Mouse (Mus musculus) MEL (cell line): Measurements from ENCODE around the gene Cdadc1.

Experiments
- CHD1 ChIP-seq: IDR thresholded peaks from 2 replicates; pipeline ENCODE4 v1.6.1; 2012; ENCODE audit warnings: low read depth, mild to moderate bottlenecking, inconsistent platforms, low read length, improper control_type of control experiment
- CTCF ChIP-seq, 3 experiments: IDR thresholded peaks in 2 of 3; conservative IDR thresholded peaks in 1 of 3; 2 replicates each; pipeline ENCODE4 v1.5.1; 2011 to 2012; ENCODE audit warnings: low read length in 3 of 3, low read depth in 2 of 3, mild to moderate bottlenecking in 2 of 3, improper control_type of control experiment in 1 of 3, inconsistent platforms in 1 of 3, mixed read lengths in 1 of 3, moderate library complexity in 1 of 3; ENCODE audit not compliant: control insufficient read depth in 1 of 3, insufficient read depth in 1 of 3, poor library complexity in 1 of 3, severe bottlenecking in 1 of 3
- E2F4 ChIP-seq: IDR thresholded peaks from 2 replicates; pipeline ENCODE4 v1.6.1; 2011; ENCODE audit warnings: low read depth, low read length, improper control_type of control experiment, borderline replicate concordance
- EP300 ChIP-seq, 2 experiments: IDR thresholded peaks; 2 replicates each; pipeline ENCODE4 v1.6.1; 2011; ENCODE audit warnings: improper control_type of control experiment in 2 of 2, low read length in 2 of 2, low read depth in 1 of 2, mild to moderate bottlenecking in 1 of 2
- GABPA ChIP-seq: IDR thresholded peaks from 2 replicates; pipeline ENCODE4 v1.6.1; 2012; ENCODE audit warnings: low read depth, mild to moderate bottlenecking, inconsistent platforms, low read length, improper control_type of control experiment, moderate library complexity
- MAFK ChIP-seq: IDR thresholded peaks from 2 replicates; pipeline ENCODE4 v1.6.1; 2011; ENCODE audit warnings: low read depth, mild to moderate bottlenecking, low read length, improper control_type of control experiment, borderline replicate concordance
- MAX ChIP-seq: IDR thresholded peaks from 2 replicates; pipeline ENCODE4 v1.6.1; 2011; ENCODE audit warnings: low read length, improper control_type of control experiment
- NRF1 ChIP-seq: IDR thresholded peaks from 2 replicates; pipeline ENCODE4 v1.6.1; 2014; ENCODE audit warnings: low read depth, mild to moderate bottlenecking, inconsistent platforms, low read length, improper control_type of control experiment, moderate library complexity; ENCODE audit not compliant: poor library complexity, insufficient read depth, severe bottlenecking
- POLR2A ChIP-seq, 2 experiments: IDR thresholded peaks; 2 replicates each; pipeline ENCODE4 v1.6.1; 2011 to 2012; ENCODE audit warnings: low read length in 2 of 2, mild to moderate bottlenecking in 2 of 2, control low read depth in 1 of 2, improper control_type of control experiment in 1 of 2, low read depth in 1 of 2, moderate library complexity in 1 of 2; ENCODE audit not compliant: control insufficient read depth in 1 of 2, insufficient read depth in 1 of 2, poor library complexity in 1 of 2
- RAD21 ChIP-seq: IDR thresholded peaks from 2 replicates; pipeline ENCODE4 v1.6.1; 2011; ENCODE audit warnings: mild to moderate bottlenecking, low read depth, low read length, improper control_type of control experiment
- RCOR1 ChIP-seq: IDR thresholded peaks from 2 replicates; pipeline ENCODE4 v1.6.1; 2012; ENCODE audit warnings: low read depth, mild to moderate bottlenecking, inconsistent platforms, low read length, improper control_type of control experiment
- TAL1 ChIP-seq: IDR thresholded peaks from 2 replicates; pipeline ENCODE4 v1.6.1; 2012; ENCODE audit warnings: mild to moderate bottlenecking, inconsistent platforms, low read length, moderate library complexity, mixed read lengths
- TCF12 ChIP-seq: IDR thresholded peaks from 2 replicates; pipeline ENCODE4 v1.6.1; 2014; ENCODE audit warnings: low read depth, mild to moderate bottlenecking, inconsistent platforms, low read length, improper control_type of control experiment, moderate library complexity
- ZKSCAN1 ChIP-seq: IDR thresholded peaks from 2 replicates; pipeline ENCODE4 v1.6.1; 2012; ENCODE audit warnings: low read depth, mild to moderate bottlenecking, inconsistent platforms, low read length, improper control_type of control experiment, moderate library complexity

GRCm38 (mm10) chr14:59525843-59526242 lies 71.9 kb downstream of the Cdadc1 start:
- TF ChIP-seq MAX (no peak), RCOR1 (no peak), POLR2A (IDR thresholded peaks at IDR 0.05; ENCODE audit: control insufficient read depth in 1 of 2, insufficient read depth in 1 of 2, low read depth in 1 of 2, low read length in 2 of 2, poor library complexity in 1 of 2) (no peak), TCF12 (no peak), RAD21 (no peak), CTCF (IDR thresholded peaks at IDR 0.05 in 2 of 3, conservative IDR thresholded peaks at IDR 0.05 in 1 of 3; ENCODE audit: control insufficient read depth in 1 of 3, insufficient read depth in 1 of 3, low read depth in 2 of 3, low read length in 3 of 3, poor library complexity in 1 of 3, severe bottlenecking in 1 of 3) (no peak), MAFK (no peak), CHD1 (no peak), EP300 (IDR thresholded peaks at IDR 0.05; ENCODE audit: low read depth in 1 of 2, low read length in 2 of 2) (no peak), GABPA (no peak), ZKSCAN1 (no peak), NRF1 (no peak), TAL1 (no peak), E2F4 (no peak)
